Mouse (Mus musculus) C2C12 (cell line): ENCODE results near the gene Ceacam1. TPM values are rescaled to one million over a fixed set of nuclear protein-coding genes. Genes with fewer than 3 reads are reported as not detected.
"Not testable (repeated sequence)": the region's sequence is repeated elsewhere in the genome, so short reads cannot be mapped to it uniquely, and the experiment has no call there.

Experiments
- H3K27me3 ChIP-seq: one replicate; pipeline ENCODE4 v1.6.1; 2011; ENCODE audit not compliant: control insufficient read depth, insufficient read depth, insufficient read length
- H3K36me3 ChIP-seq: one replicate; pipeline ENCODE4 v1.6.1; 2011; ENCODE audit not compliant: control insufficient read depth, insufficient read depth
- H3K4me3 ChIP-seq: one replicate; pipeline ENCODE4 v1.5.1; 2011; ENCODE audit warnings: mild to moderate bottlenecking, control low read depth; ENCODE audit not compliant: poor library complexity, insufficient read depth, severe bottlenecking
- H3K79me2 ChIP-seq: one replicate; pipeline ENCODE4 v1.6.1; 2011; ENCODE audit not compliant: control insufficient read depth, insufficient read depth
- H3K79me3 ChIP-seq: one replicate; pipeline ENCODE4 v1.6.1; 2011; ENCODE audit warnings: low read depth, control low read depth
- H3ac ChIP-seq: one replicate; pipeline ENCODE3; 2011; ENCODE audit warnings: low read depth; ENCODE audit not compliant: control insufficient read depth, insufficient read length
- CEBPB ChIP-seq: IDR thresholded peaks from one replicate; pipeline ENCODE4 v1.6.1; 2011; ENCODE audit warnings: low read depth, mild to moderate bottlenecking, control low read depth, moderate library complexity
- CTCF ChIP-seq: IDR thresholded peaks from one replicate; pipeline ENCODE4 v1.5.1; 2011; ENCODE audit not compliant: control insufficient read depth, insufficient read depth, insufficient read length
- FOSL1 ChIP-seq: IDR thresholded peaks from one replicate; pipeline ENCODE4 v1.8.0; 2011; ENCODE audit warnings: mild to moderate bottlenecking, low read length; ENCODE audit not compliant: poor library complexity, insufficient read depth, severe bottlenecking
- MAX ChIP-seq: IDR thresholded peaks from one replicate; pipeline ENCODE4 v1.6.1; 2011; ENCODE audit warnings: mild to moderate bottlenecking, control low read depth
- MYOD1 ChIP-seq: IDR thresholded peaks from one replicate; pipeline ENCODE4 v1.6.1; 2011; ENCODE audit warnings: low read depth; ENCODE audit not compliant: control insufficient read depth, insufficient read length
- MYOG ChIP-seq: IDR thresholded peaks from one replicate; pipeline ENCODE4 v1.6.1; 2011; ENCODE audit not compliant: control insufficient read depth, insufficient read length; ENCODE audit errors: extremely low read depth
- USF1 ChIP-seq: IDR thresholded peaks from one replicate; pipeline ENCODE4 v1.6.1; 2011; ENCODE audit warnings: low read depth, mild to moderate bottlenecking, control low read depth, moderate library complexity
- polyA plus RNA-seq: library from polyadenylated mRNA; unstranded; fragments of >200 nt; fragmentation: generic; extraction: Trizol; gene quantifications from one replicate; pipeline ENCODE4 v1.2.1, GENCODE M21; 2012; ENCODE audit warnings: missing spikeins

Ceacam1 gene
- polyA plus RNA-seq, 1 experiment, result 0.06 TPM

DNA sequence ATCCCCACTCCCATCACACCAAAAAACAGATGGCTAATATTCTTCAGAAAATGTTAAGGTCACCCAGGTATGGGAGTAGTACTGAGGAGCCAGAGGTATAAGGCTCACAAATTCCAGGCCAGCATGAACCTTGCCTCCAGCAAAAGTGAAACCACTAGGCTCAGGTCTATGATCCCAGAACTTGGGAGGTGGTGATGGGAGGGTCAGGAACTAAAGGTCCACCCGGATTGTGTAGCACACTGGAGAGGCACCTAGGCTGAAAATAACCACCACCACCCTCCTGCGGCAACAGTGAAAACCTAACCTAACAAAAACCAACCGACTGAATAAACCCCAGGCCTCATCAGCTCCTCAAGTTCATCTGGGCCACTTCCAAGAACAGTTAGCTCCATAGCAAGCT is 49.1 kb downstream of the Ceacam1 start:
- Histone ChIP-seq H3K79me2 (no peaks in the 10 kb centered on the region), H3K36me3 (no peaks in the 10 kb centered on the region), H3K4me3 (no peak overlapping the region), H3K79me3 (no peaks in the 10 kb centered on the region), H3K27me3 (no peaks in the 10 kb centered on the region), H3ac (no peak overlapping the region)
- no peak for TF ChIP-seq MAX
- no peak for TF ChIP-seq MYOG
- no peak for TF ChIP-seq FOSL1

DNA sequence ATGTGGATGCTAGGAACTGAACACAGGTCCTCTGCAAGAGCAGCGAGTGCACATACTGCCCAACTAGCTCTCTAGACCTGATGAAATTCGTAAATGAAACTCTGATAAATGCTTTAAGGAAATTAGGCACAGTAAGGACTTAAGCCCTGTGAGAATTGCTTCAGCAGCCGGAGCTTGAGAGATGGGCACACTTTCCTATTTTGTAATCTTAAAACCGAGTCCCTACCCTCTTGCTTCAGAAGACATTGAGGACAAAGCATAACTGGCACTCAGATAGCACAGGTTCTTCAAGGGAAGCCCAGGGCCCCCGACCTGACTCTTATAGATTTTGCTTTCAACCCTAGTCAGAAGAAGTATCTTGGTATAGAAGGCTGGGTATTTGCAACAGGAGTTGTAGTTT is 50.3 kb downstream of the Ceacam1 start:
- no peaks in the 10 kb centered on the region for H3K79me2 ChIP-seq
- no peak overlapping the region for H3K4me3 ChIP-seq
- H3K79me3 ChIP-seq, result no peaks in the 10 kb centered on the region
- no peak overlapping the region for H3ac ChIP-seq
- H3K36me3 ChIP-seq, result no peaks in the 10 kb centered on the region
- no peaks in the 10 kb centered on the region for H3K27me3 ChIP-seq
- no peak for TF ChIP-seq CEBPB
- TF ChIP-seq CTCF, result no peak
- TF ChIP-seq FOSL1, result no peak
- no peak for TF ChIP-seq MAX
- no peak for TF ChIP-seq USF1
- no peak for TF ChIP-seq MYOG
- TF ChIP-seq MYOD1, result no peak

DNA sequence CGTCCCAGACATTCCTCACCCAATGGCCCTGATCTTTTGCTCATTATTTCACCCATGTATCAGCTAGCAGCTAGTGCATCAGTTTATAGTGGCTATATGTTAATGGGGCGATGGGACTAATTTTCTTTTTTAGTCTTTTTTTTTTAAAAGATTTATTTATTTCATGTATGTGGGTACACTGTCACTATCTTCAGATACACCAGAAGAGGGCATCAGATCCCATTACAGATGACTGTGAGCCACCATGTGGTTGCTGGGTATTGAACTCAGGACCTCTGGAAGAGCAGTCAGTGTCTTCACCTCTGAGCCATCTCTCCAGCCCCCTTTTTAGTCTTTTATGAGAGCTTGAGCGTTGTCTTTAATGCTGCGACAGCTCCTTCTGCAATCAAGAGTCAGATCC is 51.0 kb downstream of the Ceacam1 start:
- H3ac ChIP-seq, H3K79me3 ChIP-seq, H3K4me3 ChIP-seq, H3K36me3 ChIP-seq, H3K27me3 ChIP-seq, H3K79me2 ChIP-seq: not testable (repeated sequence)

DNA sequence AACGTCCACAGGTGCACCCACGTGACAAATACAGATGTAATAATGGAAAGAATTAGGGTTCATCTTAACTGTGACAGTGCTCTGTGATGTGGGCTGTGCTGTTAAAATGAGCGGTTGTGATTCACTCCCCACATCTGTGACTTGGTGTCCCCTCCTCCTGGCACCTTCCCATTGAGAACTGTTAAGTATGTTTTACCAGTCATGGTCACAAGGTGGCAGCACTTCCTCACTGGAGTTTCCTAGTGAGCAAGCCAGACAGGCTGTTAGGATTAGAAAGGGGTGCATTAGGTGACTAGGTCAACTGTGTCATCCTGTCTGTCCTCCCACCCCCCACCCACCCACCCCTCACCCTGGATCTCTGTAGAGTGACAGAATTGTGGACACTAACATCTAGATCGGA is 53.0 kb downstream of the Ceacam1 start:
- Histone ChIP-seq H3K4me3 (no peak overlapping the region), H3K27me3 (no peaks in the 10 kb centered on the region), H3K79me2 (no peaks in the 10 kb centered on the region), H3ac (no peak overlapping the region), H3K36me3 (no peaks in the 10 kb centered on the region), H3K79me3 (no peaks in the 10 kb centered on the region)
- TF ChIP-seq CTCF (peak; percentile 10), MAX (no peak)

DNA sequence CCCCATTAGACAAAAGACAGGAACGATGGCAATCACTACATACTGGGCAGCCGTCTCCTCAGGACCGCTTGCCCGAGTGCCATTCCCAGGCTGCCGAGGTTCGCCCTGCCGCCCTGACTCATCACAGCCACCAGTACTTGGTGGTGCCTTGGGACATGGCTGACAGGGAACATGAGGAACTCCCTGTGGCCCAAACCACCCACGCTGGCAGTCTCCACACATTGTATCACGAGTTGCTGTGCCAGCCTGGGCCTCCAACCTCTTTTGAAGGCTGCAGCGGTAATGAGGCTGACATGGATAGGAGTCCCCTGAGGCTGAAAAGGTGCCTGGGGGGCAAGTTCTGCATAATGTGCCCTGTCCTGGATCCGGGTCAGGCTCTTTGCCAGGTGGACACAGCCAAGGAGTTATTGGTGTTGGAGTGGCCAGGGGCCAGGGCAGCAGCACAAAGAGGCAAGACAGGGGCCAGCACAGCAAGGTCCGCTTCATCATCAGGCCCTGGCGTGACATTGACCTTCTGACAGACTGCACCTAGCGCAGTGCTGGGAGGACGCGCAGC is 55.0 kb downstream of the Ceacam1 start:
- Histone ChIP-seq H3K27me3 (no peaks in the 10 kb centered on the region), H3K79me3 (no peaks in the 10 kb centered on the region), H3K79me2 (no peaks in the 10 kb centered on the region), H3K36me3 (no peaks in the 10 kb centered on the region), H3K4me3 (no peak overlapping the region), H3ac (no peak overlapping the region)
- TF ChIP-seq MAX, result no peak
- no peak for TF ChIP-seq CEBPB
- TF ChIP-seq CTCF, result no peak
- no peak for TF ChIP-seq USF1
- TF ChIP-seq FOSL1, result no peak
- TF ChIP-seq MYOD1, result no peak
- TF ChIP-seq MYOG, result no peak

DNA sequence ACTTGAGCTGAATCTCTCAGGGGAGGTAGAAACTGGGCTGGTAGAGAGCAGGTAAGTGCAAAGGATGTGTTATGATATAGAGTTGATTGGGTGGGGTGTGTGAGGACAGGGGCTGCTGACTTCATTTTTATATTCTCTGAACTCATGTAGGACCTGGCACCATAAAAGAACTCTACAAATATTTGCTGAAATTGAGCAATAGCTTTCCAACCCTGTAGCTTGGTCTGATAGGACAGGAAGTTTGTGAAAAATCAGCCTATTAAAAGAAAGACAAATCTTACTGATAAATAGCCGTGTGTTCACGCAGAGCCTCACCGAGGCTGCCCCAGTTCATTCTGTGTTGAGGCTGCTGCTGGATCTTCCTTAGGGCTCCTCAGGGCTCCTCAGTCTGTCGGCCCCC is 57.5 kb downstream of the Ceacam1 start:
- no peaks in the 10 kb centered on the region for H3K36me3 ChIP-seq
- no peaks in the 10 kb centered on the region for H3K79me2 ChIP-seq
- H3ac ChIP-seq, result no peak overlapping the region
- H3K4me3 ChIP-seq, result no peak overlapping the region
- TF ChIP-seq CTCF (no peak), USF1 (no peak), MYOG (no peak), MYOD1 (no peak), FOSL1 (no peak), MAX (no peak), CEBPB (no peak)
- no peaks in the 10 kb centered on the region for H3K79me3 ChIP-seq
- peaks cover 4% of the 10 kb centered on the region for H3K27me3 ChIP-seq

DNA sequence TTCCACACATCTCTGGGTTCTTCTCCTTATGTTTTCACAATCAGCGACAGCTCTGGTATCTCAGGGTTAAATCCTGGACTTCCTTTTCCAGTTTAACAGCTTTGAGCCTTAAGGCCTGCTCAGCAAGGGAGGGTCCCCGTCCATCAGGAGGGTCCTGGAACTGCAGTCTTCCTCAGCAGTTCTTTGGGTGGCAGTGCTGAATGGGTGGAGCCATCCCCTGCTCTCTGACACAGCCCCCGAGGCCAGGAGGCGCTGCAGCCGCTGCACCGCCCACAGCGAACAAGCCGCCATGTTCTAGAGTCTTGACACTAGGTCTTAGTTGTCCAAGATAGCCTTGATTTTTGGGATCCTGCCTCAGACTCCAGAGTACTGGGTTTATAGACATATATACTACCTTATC is 57.9 kb downstream of the Ceacam1 start:
- TF ChIP-seq MAX (no peak), CEBPB (no peak), FOSL1 (no peak), MYOG (no peak), USF1 (no peak), CTCF (no peak), MYOD1 (no peak)
- Histone ChIP-seq H3K27me3 (peaks cover 4% of the 10 kb centered on the region), H3K79me2 (no peaks in the 10 kb centered on the region), H3K4me3 (no peak overlapping the region), H3K36me3 (no peaks in the 10 kb centered on the region), H3K79me3 (no peaks in the 10 kb centered on the region), H3ac (no peak overlapping the region)
